In the genomic region with DNA sequence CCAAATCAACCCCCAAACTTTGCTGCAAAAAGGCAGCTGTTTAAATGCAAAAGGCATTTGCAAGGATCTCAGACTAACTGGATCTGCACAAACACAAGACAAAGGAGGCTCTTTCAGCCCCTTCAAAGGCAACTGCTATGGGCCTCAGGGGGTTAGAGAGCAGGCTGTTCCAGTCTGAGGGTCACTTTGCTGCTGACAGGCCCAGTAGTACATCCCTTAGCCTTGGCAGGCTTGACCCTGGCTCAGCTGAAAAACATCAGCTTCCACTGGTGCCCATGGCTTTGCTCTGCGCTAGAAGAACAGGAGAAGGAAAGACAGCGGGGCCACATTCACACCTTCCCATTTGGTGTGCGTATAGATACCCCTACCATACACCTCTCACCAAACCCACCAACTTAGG, we compare ENCODE assay signal across 28 mouse cellular contexts.
DNase-seq lines count a peak whose midpoint lies in the region; ATAC-seq and TF ChIP-seq lines count a peak whose summit lies in the region.
"Had no signal": no experiment of that assay in that cellular context is flagged by ENCODE, and none has a peak within 500 bp of the region (broad histone marks: within the 10 kb centered on the region; RNA-seq: fewer than 3 reads in every experiment).

No protein-coding gene starts in this region.

- TF ChIP-seq EP300 in lung, postnatal 0 days (IDR thresholded peaks at IDR 0.05), result no peak

- DNase-seq in embryo, embryonic 10 days (ENCODE audit: low spot score), result peak; percentile 24
- no peak for DNase-seq in embryo, embryonic 9.5 days (ENCODE audit: extremely low spot score)
- no peak for DNase-seq in neural tube, embryonic 10.5 days (ENCODE audit: extremely low spot score, low spot score)
- DNase-seq in embryo, embryonic 11 days, result peak; percentile 23
- DNase-seq in lung, postnatal 0 days (ENCODE audit: low spot score), result no peak
- DNase-seq: cerebellum, adult 11-12 months; cerebellum, postnatal 10 days; gastrocnemius, postnatal 36 days; heart, adult 2 months; heart, postnatal 36 days; kidney, adult 9 months; kidney, postnatal 14 days; left cerebral cortex, postnatal 4 days; lung, embryonic 14.5 days; lung, postnatal 36 days; right cerebral cortex, postnatal 14 days; thymus, postnatal 14 days had no signal

- no peaks in the 10 kb centered on the region for H3K36me3 ChIP-seq in neural tube, embryonic 12.5 days
- no peaks in the 10 kb centered on the region for H3K36me3 ChIP-seq in midbrain, embryonic 15.5 days (replicated peaks)
- no peaks in the 10 kb centered on the region for H3K36me3 ChIP-seq in lung, postnatal 0 days (ENCODE audit: insufficient read depth, low read length)
- H3K36me3 ChIP-seq: G1E; heart, embryonic 15.5 days; limb, embryonic 15.5 days had no signal

- no peak overlapping the region for H3K27ac ChIP-seq in neural tube, embryonic 12.5 days
- peak overlapping the region; percentile 58 for H3K27ac ChIP-seq in midbrain, embryonic 15.5 days
- no peak overlapping the region for H3K27ac ChIP-seq in lung, postnatal 0 days (ENCODE audit: low read length)
- H3K27ac ChIP-seq: heart, adult 2 months; heart, embryonic 15.5 days; hindbrain, postnatal 0 days; limb, embryonic 15.5 days; liver, embryonic 14.5 days had no signal

- no peak overlapping the region for H3K4me3 ChIP-seq in neural tube, embryonic 12.5 days
- H3K4me3 ChIP-seq in midbrain, embryonic 15.5 days, result no peak overlapping the region
- no peak overlapping the region for H3K4me3 ChIP-seq in lung, postnatal 0 days (ENCODE audit: low read depth, low read length)
- H3K4me3 ChIP-seq: heart, adult 2 months; heart, embryonic 15.5 days; limb, embryonic 15.5 days; megakaryocyte, embryonic 14.5 days had no signal

- 85% methylated on average over 3 of the region's 3 CpGs for WGBS in neural tube, embryonic 12.5 days
- 79% methylated on average over 3 of the region's 3 CpGs for WGBS in midbrain, embryonic 15.5 days
- WGBS in lung, postnatal 0 days, result 88% methylated on average over 3 of the region's 3 CpGs

- no peak overlapping the region for H3K4me2 ChIP-seq in neural tube, embryonic 12.5 days (replicated peaks)
- H3K4me2 ChIP-seq in midbrain, embryonic 15.5 days, result no peak overlapping the region
- H3K4me2 ChIP-seq in lung, postnatal 0 days (replicated peaks; ENCODE audit: low read depth, low read length), result no peak overlapping the region
- H3K4me2 ChIP-seq: heart, embryonic 15.5 days; limb, embryonic 15.5 days; lung, embryonic 14.5 days had no signal

- H3K9ac ChIP-seq in neural tube, embryonic 12.5 days, result peak overlapping the region; percentile 26; the same call in 1 of the 2 replicates
- H3K9ac ChIP-seq in midbrain, embryonic 15.5 days, result no peak overlapping the region
- no peak overlapping the region for H3K9ac ChIP-seq in lung, postnatal 0 days (replicated peaks; ENCODE audit: low read depth)
- H3K9ac ChIP-seq: heart, embryonic 15.5 days; limb, embryonic 15.5 days; liver, embryonic 14.5 days; lung, embryonic 14.5 days had no signal

- no peaks in the 10 kb centered on the region for H3K9me3 ChIP-seq in neural tube, embryonic 12.5 days
- H3K9me3 ChIP-seq in midbrain, embryonic 15.5 days, result no peaks in the 10 kb centered on the region
- no peaks in the 10 kb centered on the region for H3K9me3 ChIP-seq in lung, postnatal 0 days (ENCODE audit: low read length)
- H3K9me3 ChIP-seq: heart, embryonic 15.5 days; limb, embryonic 15.5 days; megakaryocyte, embryonic 14.5 days had no signal

- no peak for ATAC-seq in neural tube, embryonic 12.5 days (ENCODE audit: low FRiP score, low read depth)
- no peak for ATAC-seq in midbrain, embryonic 15.5 days (replicated peaks)
- no peak for ATAC-seq in lung, postnatal 0 days
- ATAC-seq: forebrain, embryonic 14.5 days; hindbrain, postnatal 0 days; intestine, embryonic 16.5 days; Patski had no signal

- H3K4me1 ChIP-seq in neural tube, embryonic 12.5 days, result peaks cover 10% of the 10 kb centered on the region
- H3K4me1 ChIP-seq in midbrain, embryonic 15.5 days, result peaks cover 24% of the 10 kb centered on the region
- H3K4me1 ChIP-seq in lung, postnatal 0 days (ENCODE audit: insufficient read depth, low read depth, low read length), result no peaks in the 10 kb centered on the region
- H3K4me1 ChIP-seq: limb, embryonic 15.5 days had no signal

- H3K27me3 ChIP-seq in neural tube, embryonic 12.5 days (replicated peaks), result no peaks in the 10 kb centered on the region
- H3K27me3 ChIP-seq in midbrain, embryonic 15.5 days (replicated peaks), result no peaks in the 10 kb centered on the region
- H3K27me3 ChIP-seq in lung, postnatal 0 days (replicated peaks; ENCODE audit: insufficient read depth, low read length), result no peaks in the 10 kb centered on the region
- H3K27me3 ChIP-seq: heart, embryonic 15.5 days; Patski had no signal

- TF ChIP-seq CTCF in lung, postnatal 0 days (IDR thresholded peaks at IDR 0.05), result no peak

Comparison
In these comparisons a context has a peak if more than half of its experiments do, and no peak if none do; other contexts are left out.
1. DNase-seq: peak in embryo, embryonic 10 days (single experiment) and embryo, embryonic 11 days (single experiment); none in embryo, embryonic 9.5 days (single experiment), neural tube, embryonic 10.5 days (single experiment) and lung, postnatal 0 days (single experiment).